In genomic region chr5:64580786-64581445, GRCm38 (mm10) we compare ENCODE assay signal across 10 mouse cellular contexts.
A peak's percentile ranks its signal among the peaks of the same experiment; 100 is the strongest.
DNase-seq lines count a peak whose midpoint lies in the region; ATAC-seq lines count a peak whose summit lies in the region.
"Had no signal": no experiment of that assay in that cellular context is flagged by ENCODE, and none has a peak within 500 bp of the region (broad histone marks: within the 10 kb centered on the region; RNA-seq: fewer than 3 reads in every experiment).

No protein-coding gene starts in this region.

- ATAC-seq in kidney, embryonic 15.5 days (replicated peaks; ENCODE audit: low FRiP score) = 0 out of 2 replicates have a peak, but pooled peaks have one; percentile 10
- ATAC-seq in heart, embryonic 13.5 days (ENCODE audit: extremely low read depth, insufficient number of reproducible peaks, low FRiP score, low TSS enrichment) = no peak
- peak; percentile 41 for ATAC-seq in liver, embryonic 15.5 days (ENCODE audit: insufficient read depth)

- intact Hi-C loops in left cerebral cortex, postnatal 25 days (cut with DNase I) = no loop called here

- no peak for DNase-seq in kidney, postnatal 25 days
- DNase-seq in R1 (ENCODE audit: low read depth, low spot score) = peak; percentile 42
- DNase-seq in ovary, postnatal 14 days (ENCODE audit: low spot score) = no peak
- no peak for DNase-seq in left cerebral cortex, postnatal 25 days (ENCODE audit: low spot score in 2 of 2)
- DNase-seq in ovary, postnatal 36 days (ENCODE audit: low spot score) = no peak

- H3K4me3 ChIP-seq in kidney, embryonic 15.5 days (replicated peaks) = no peak overlapping the region
- no peak overlapping the region for H3K4me3 ChIP-seq in heart, embryonic 13.5 days
- no peak overlapping the region for H3K4me3 ChIP-seq in liver, embryonic 15.5 days (replicated peaks)
- H3K4me3 ChIP-seq: limb, embryonic 13.5 days; myocyte had no signal

- no peak overlapping the region for H3K4me2 ChIP-seq in kidney, embryonic 15.5 days
- no peak overlapping the region for H3K4me2 ChIP-seq in heart, embryonic 13.5 days
- peak overlapping the region; percentile 69 for H3K4me2 ChIP-seq in liver, embryonic 15.5 days

- H3K9ac ChIP-seq in kidney, embryonic 15.5 days = no peak overlapping the region
- no peak overlapping the region for H3K9ac ChIP-seq in heart, embryonic 13.5 days
- 0 out of 2 replicates have a peak overlapping the region, but pooled peaks have one; percentile 3 for H3K9ac ChIP-seq in liver, embryonic 15.5 days
- H3K9ac ChIP-seq: limb, embryonic 13.5 days had no signal

- no peaks in the 10 kb centered on the region for H3K9me3 ChIP-seq in kidney, embryonic 15.5 days (replicated peaks)
- no peaks in the 10 kb centered on the region for H3K9me3 ChIP-seq in heart, embryonic 13.5 days
- H3K9me3 ChIP-seq in liver, embryonic 15.5 days (replicated peaks) = no peaks in the 10 kb centered on the region
- H3K9me3 ChIP-seq: limb, embryonic 13.5 days had no signal

- no peaks in the 10 kb centered on the region for H3K27me3 ChIP-seq in kidney, embryonic 15.5 days
- no peaks in the 10 kb centered on the region for H3K27me3 ChIP-seq in heart, embryonic 13.5 days (replicated peaks)
- H3K27me3 ChIP-seq in liver, embryonic 15.5 days = no peaks in the 10 kb centered on the region
- H3K27me3 ChIP-seq: limb, embryonic 13.5 days had no signal

- no peaks in the 10 kb centered on the region for H3K36me3 ChIP-seq in kidney, embryonic 15.5 days
- no peaks in the 10 kb centered on the region for H3K36me3 ChIP-seq in heart, embryonic 13.5 days
- H3K36me3 ChIP-seq in liver, embryonic 15.5 days (replicated peaks) = no peaks in the 10 kb centered on the region
- H3K36me3 ChIP-seq: limb, embryonic 13.5 days had no signal

- 71% methylated on average over 6 of the region's 6 CpGs for WGBS in kidney, embryonic 15.5 days
- 63% methylated on average over 6 of the region's 6 CpGs for WGBS in heart, embryonic 13.5 days
- WGBS in liver, embryonic 15.5 days (ENCODE audit: insufficient replicate concordance) = 39% methylated on average over 6 of the region's 6 CpGs

- H3K4me1 ChIP-seq in kidney, embryonic 15.5 days = peaks cover 60% of the 10 kb centered on the region
- peaks cover 63% of the 10 kb centered on the region for H3K4me1 ChIP-seq in heart, embryonic 13.5 days
- peaks cover 73% of the 10 kb centered on the region for H3K4me1 ChIP-seq in liver, embryonic 15.5 days (replicated peaks)

- H3K27ac ChIP-seq in kidney, embryonic 15.5 days = peak overlapping the region; percentile 89
- H3K27ac ChIP-seq in heart, embryonic 13.5 days (replicated peaks) = peak overlapping the region; percentile 86
- H3K27ac ChIP-seq in liver, embryonic 15.5 days (replicated peaks) = peak overlapping the region; percentile 88
